17 mouse cellular contexts compared by ENCODE assay signal in the genomic region with DNA sequence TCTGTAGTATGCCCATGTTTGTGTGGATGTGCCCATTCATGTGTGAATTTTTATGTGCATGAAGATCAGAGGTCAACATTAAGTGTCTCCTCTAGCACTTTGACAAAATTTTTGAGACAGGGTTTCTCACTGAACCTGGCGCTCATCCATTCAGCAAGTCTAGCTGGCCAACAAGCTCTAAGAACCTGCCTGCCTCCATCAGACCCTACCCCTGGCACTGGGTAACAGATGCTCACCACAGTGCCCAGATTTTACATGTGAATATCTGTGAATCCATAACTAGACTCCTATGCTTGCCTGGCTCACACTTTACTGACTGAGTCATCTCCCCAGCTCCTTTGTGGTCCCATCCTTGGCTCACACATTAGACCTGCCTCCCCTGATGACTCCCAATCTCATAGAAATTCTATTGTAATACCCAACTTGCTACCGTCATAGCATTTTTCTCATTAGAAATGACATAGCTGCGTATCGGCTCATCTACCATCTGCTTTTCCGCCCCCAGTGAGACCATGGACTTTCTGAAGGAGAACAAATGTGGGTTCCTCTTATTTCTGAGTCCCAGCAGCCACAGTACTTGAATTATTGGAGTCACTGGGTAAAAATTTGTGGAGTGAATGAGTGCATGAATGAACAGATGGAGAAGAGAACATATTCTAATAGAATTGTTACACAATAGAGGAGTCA.
DNase-seq lines count a peak whose midpoint lies in the region; ATAC-seq lines count a peak whose summit lies in the region.
"Had no signal": no experiment of that assay in that cellular context is flagged by ENCODE, and none has a peak within 500 bp of the region (broad histone marks: within the 10 kb centered on the region; RNA-seq: fewer than 3 reads in every experiment).

No protein-coding gene starts in this region.

- no peak for DNase-seq in frontal cortex, postnatal 10 days (ENCODE audit: low spot score in 2 of 2)
- DNase-seq in left cerebral cortex, adult 9 months (ENCODE audit: low spot score in 2 of 2) = peak; percentile 15 to 26
- DNase-seq in left cerebral cortex, adult 11 months (ENCODE audit: low spot score) = no peak
- DNase-seq in Muller cell, postnatal 12 days (ENCODE audit: inconsistent ontology term) = peak; percentile 88
- peak; percentile 41 for DNase-seq in left cerebral cortex, postnatal 4 days
- DNase-seq in urinary bladder, adult 2 months (ENCODE audit: low spot score) = no peak
- DNase-seq: adrenal gland, postnatal 36 days; cerebellum, postnatal 36 days; heart, postnatal 36 days; kidney, adult 8-10 months; kidney, postnatal 36 days; liver, embryonic 13.5 days; right cerebral cortex, postnatal 4 days; thymus, postnatal 25 days had no signal

- ATAC-seq in frontal cortex, adult (ENCODE audit: low TSS enrichment) = peak; percentile 85
- ATAC-seq: forebrain, embryonic 13.5 days; midbrain, embryonic 15.5 days had no signal

- intact Hi-C loops in left cerebral cortex, postnatal 4 days (cut with DNase I) = no loop called here

Comparison
In these comparisons a context has a peak if more than half of its experiments do, and no peak if none do; other contexts are left out.
1. DNase-seq: peak in left cerebral cortex, adult 9 months (2 of 2), Muller cell, postnatal 12 days (single experiment) and left cerebral cortex, postnatal 4 days (single experiment); none in frontal cortex, postnatal 10 days (0 of 2), left cerebral cortex, adult 11 months (single experiment) and urinary bladder, adult 2 months (single experiment).